21 mouse cellular contexts compared by ENCODE assay signal in genomic region chr1:42475629-42476028, GRCm38 (mm10).
DNase-seq lines count a peak whose midpoint lies in the region; ATAC-seq lines count a peak whose summit lies in the region.
"Had no signal": no experiment of that assay in that cellular context is flagged by ENCODE, and none has a peak within 500 bp of the region (broad histone marks: within the 10 kb centered on the region; RNA-seq: fewer than 3 reads in every experiment).

No protein-coding gene starts in this region.

- H3K9ac ChIP-seq in liver, embryonic 15.5 days, result no peak overlapping the region
- H3K9ac ChIP-seq in liver, embryonic 12.5 days, result no peak overlapping the region
- H3K9ac ChIP-seq in midbrain, embryonic 11.5 days (ENCODE audit: low read length), result no peak overlapping the region
- no peak overlapping the region for H3K9ac ChIP-seq in midbrain, embryonic 16.5 days (ENCODE audit: low read depth, low read length)
- H3K9ac ChIP-seq: embryonic facial prominence, embryonic 13.5 days; embryonic facial prominence, embryonic 15.5 days; forebrain, embryonic 12.5 days had no signal

- no peak overlapping the region for H3K4me3 ChIP-seq in liver, embryonic 15.5 days (replicated peaks)
- H3K4me3 ChIP-seq in liver, embryonic 12.5 days, result no peak overlapping the region
- H3K4me3 ChIP-seq in midbrain, embryonic 11.5 days (ENCODE audit: low read depth, low read length), result no peak overlapping the region
- no peak overlapping the region for H3K4me3 ChIP-seq in midbrain, embryonic 16.5 days (ENCODE audit: low read depth, low read length)
- H3K4me3 ChIP-seq: embryonic facial prominence, embryonic 13.5 days; embryonic facial prominence, embryonic 15.5 days; erythroblast, embryonic 14.5 days; forebrain, embryonic 10.5 days; forebrain, embryonic 12.5 days had no signal

- no peaks in the 10 kb centered on the region for H3K4me1 ChIP-seq in liver, embryonic 15.5 days (replicated peaks)
- no peaks in the 10 kb centered on the region for H3K4me1 ChIP-seq in liver, embryonic 12.5 days
- H3K4me1 ChIP-seq in midbrain, embryonic 11.5 days (ENCODE audit: control insufficient read depth, insufficient read depth, low read length), result peaks cover 7% of the 10 kb centered on the region; the same call in 1 of the 2 replicates
- peaks cover 13% of the 10 kb centered on the region for H3K4me1 ChIP-seq in midbrain, embryonic 16.5 days (ENCODE audit: control insufficient read depth, insufficient read depth, low read length)
- H3K4me1 ChIP-seq: embryonic facial prominence, embryonic 13.5 days; embryonic facial prominence, embryonic 15.5 days had no signal

- no peaks in the 10 kb centered on the region for H3K27me3 ChIP-seq in liver, embryonic 15.5 days
- H3K27me3 ChIP-seq in liver, embryonic 12.5 days (replicated peaks), result no peaks in the 10 kb centered on the region
- H3K27me3 ChIP-seq in midbrain, embryonic 11.5 days (ENCODE audit: control insufficient read depth, insufficient read depth, low read length), result no peaks in the 10 kb centered on the region
- no peaks in the 10 kb centered on the region for H3K27me3 ChIP-seq in midbrain, embryonic 16.5 days (ENCODE audit: control insufficient read depth, insufficient read depth, low read depth, low read length)
- H3K27me3 ChIP-seq: embryonic facial prominence, embryonic 13.5 days; embryonic facial prominence, embryonic 15.5 days; forebrain, embryonic 12.5 days had no signal

- H3K36me3 ChIP-seq in liver, embryonic 15.5 days (replicated peaks), result no peaks in the 10 kb centered on the region
- no peaks in the 10 kb centered on the region for H3K36me3 ChIP-seq in liver, embryonic 12.5 days
- no peaks in the 10 kb centered on the region for H3K36me3 ChIP-seq in midbrain, embryonic 11.5 days (ENCODE audit: control insufficient read depth, insufficient read depth, low read length)
- no peaks in the 10 kb centered on the region for H3K36me3 ChIP-seq in midbrain, embryonic 16.5 days (ENCODE audit: control insufficient read depth, insufficient read depth, low read length)
- H3K36me3 ChIP-seq: embryonic facial prominence, embryonic 13.5 days; embryonic facial prominence, embryonic 15.5 days; forebrain, embryonic 10.5 days; forebrain, embryonic 12.5 days had no signal

- H3K27ac ChIP-seq in liver, embryonic 15.5 days (replicated peaks), result no peak overlapping the region
- no peak overlapping the region for H3K27ac ChIP-seq in liver, embryonic 12.5 days
- H3K27ac ChIP-seq in midbrain, embryonic 11.5 days (ENCODE audit: low read depth, low read length), result no peak overlapping the region
- H3K27ac ChIP-seq in midbrain, embryonic 16.5 days (ENCODE audit: low read length), result no peak overlapping the region
- H3K27ac ChIP-seq: embryonic facial prominence, embryonic 13.5 days; embryonic facial prominence, embryonic 15.5 days; forebrain, embryonic 10.5 days; forebrain, embryonic 12.5 days had no signal

- DNase-seq in midbrain, embryonic 11.5 days (ENCODE audit: low spot score, missing footprints), result peak; percentile 17
- DNase-seq in left cerebral cortex, adult 9 months (ENCODE audit: low spot score in 2 of 2), result no peak
- DNase-seq: adrenal gland, adult 2 months; adrenal gland, postnatal 10 days; adrenal gland, postnatal 25 days; cerebellum, adult 11 months; cerebellum, adult 18-20 months; cerebellum, adult 8-10 months; cerebellum, adult 9-11 months; cerebellum, postnatal 14 days; cerebellum, postnatal 36 days; embryo, embryonic 11 days had no signal

- H3K4me2 ChIP-seq in liver, embryonic 15.5 days, result no peak overlapping the region
- H3K4me2 ChIP-seq in liver, embryonic 12.5 days, result no peak overlapping the region
- H3K4me2 ChIP-seq in midbrain, embryonic 11.5 days, result no peak overlapping the region
- no peak overlapping the region for H3K4me2 ChIP-seq in midbrain, embryonic 16.5 days (ENCODE audit: low read length)
- H3K4me2 ChIP-seq: embryonic facial prominence, embryonic 13.5 days; embryonic facial prominence, embryonic 15.5 days; forebrain, embryonic 12.5 days had no signal

- WGBS in liver, embryonic 15.5 days (ENCODE audit: insufficient replicate concordance), result 62% methylated on average over 2 of the region's 2 CpGs
- 60% methylated on average over 2 of the region's 2 CpGs for WGBS in liver, embryonic 12.5 days (ENCODE audit: insufficient replicate concordance)
- WGBS in midbrain, embryonic 11.5 days, result 70% methylated on average over 2 of the region's 2 CpGs
- 70% methylated on average over 2 of the region's 2 CpGs for WGBS in midbrain, embryonic 16.5 days

- no peaks in the 10 kb centered on the region for H3K9me3 ChIP-seq in liver, embryonic 15.5 days (replicated peaks)
- no peaks in the 10 kb centered on the region for H3K9me3 ChIP-seq in liver, embryonic 12.5 days (replicated peaks)
- H3K9me3 ChIP-seq in midbrain, embryonic 11.5 days (ENCODE audit: control insufficient read depth, low read length), result no peaks in the 10 kb centered on the region
- H3K9me3 ChIP-seq in midbrain, embryonic 16.5 days (replicated peaks; ENCODE audit: control insufficient read depth, low read length, poor library complexity, severe bottlenecking), result no peaks in the 10 kb centered on the region
- H3K9me3 ChIP-seq: embryonic facial prominence, embryonic 13.5 days; embryonic facial prominence, embryonic 15.5 days; forebrain, embryonic 10.5 days; forebrain, embryonic 12.5 days had no signal

- ATAC-seq in liver, embryonic 15.5 days (ENCODE audit: insufficient read depth), result peak; percentile 37; the same call in 1 of the 2 replicates
- no peak for ATAC-seq in liver, embryonic 12.5 days
- ATAC-seq in midbrain, embryonic 11.5 days (ENCODE audit: low FRiP score), result no peak
- no peak for ATAC-seq in midbrain, embryonic 16.5 days
- ATAC-seq: forebrain, embryonic 14.5 days had no signal
